In genomic region chr11:73031536-73031935, GRCm38 (mm10) we compare ENCODE assay signal across 8 mouse cellular contexts. TPM values are rescaled to one million over a fixed set of nuclear protein-coding genes. Genes with fewer than 3 reads are reported as not detected.
A peak's percentile ranks its signal among the peaks of the same experiment; 100 is the strongest.
DNase-seq lines count a peak whose midpoint lies in the region; ATAC-seq lines count a peak whose summit lies in the region.

No protein-coding gene starts in this region.

- WGBS in heart, embryonic 13.5 days = 70% methylated on average over 5 of the region's 5 CpGs
- 80% methylated on average over 5 of the region's 5 CpGs for WGBS in embryonic facial prominence, embryonic 11.5 days
- 64% methylated on average over 5 of the region's 5 CpGs for WGBS in hindbrain, embryonic 11.5 days
- 58% methylated on average over 5 of the region's 5 CpGs for WGBS in midbrain, embryonic 13.5 days

- no peak for DNase-seq in heart, postnatal 36 days
- no peak for DNase-seq in embryonic facial prominence, embryonic 11.5 days (ENCODE audit: low spot score)
- DNase-seq in hindbrain, embryonic 11.5 days (ENCODE audit: low spot score) = no peak
- no peak for DNase-seq in ovary, adult 18-20 months (ENCODE audit: low spot score)
- no peak for DNase-seq in spleen, postnatal 36 days (ENCODE audit: low spot score in 2 of 2)
- no peak for DNase-seq in layer of hippocampus, postnatal 10 days (ENCODE audit: low spot score in 2 of 2)

- H3K27ac ChIP-seq in heart, embryonic 13.5 days (replicated peaks) = no peak overlapping the region
- H3K27ac ChIP-seq in embryonic facial prominence, embryonic 11.5 days (replicated peaks; ENCODE audit: low read depth, low read length) = no peak overlapping the region
- H3K27ac ChIP-seq in hindbrain, embryonic 11.5 days (ENCODE audit: low read depth, low read length) = no peak overlapping the region
- peak overlapping the region; percentile 85 for H3K27ac ChIP-seq in midbrain, embryonic 13.5 days

- intact Hi-C loops in heart, postnatal 36 days (cut with DNase I) = no loop called here

- peak overlapping the region; percentile 76; the same call in 1 of the 2 replicates for H3K9ac ChIP-seq in heart, embryonic 13.5 days
- no peak overlapping the region for H3K9ac ChIP-seq in embryonic facial prominence, embryonic 11.5 days (replicated peaks; ENCODE audit: low read length)
- no peak overlapping the region for H3K9ac ChIP-seq in hindbrain, embryonic 11.5 days (ENCODE audit: low read depth, low read length)
- H3K9ac ChIP-seq in midbrain, embryonic 13.5 days (replicated peaks) = peak overlapping the region; percentile 64

- peak overlapping the region; percentile 76 for H3K4me2 ChIP-seq in heart, embryonic 13.5 days
- no peak overlapping the region for H3K4me2 ChIP-seq in embryonic facial prominence, embryonic 11.5 days (ENCODE audit: low read depth, low read length)
- H3K4me2 ChIP-seq in hindbrain, embryonic 11.5 days (replicated peaks; ENCODE audit: low read depth, low read length) = no peak overlapping the region
- H3K4me2 ChIP-seq in midbrain, embryonic 13.5 days (replicated peaks) = peak overlapping the region; percentile 65

- ATAC-seq in heart, embryonic 13.5 days (ENCODE audit: extremely low read depth, insufficient number of reproducible peaks, low FRiP score, low TSS enrichment) = no peak
- ATAC-seq in embryonic facial prominence, embryonic 11.5 days (replicated peaks; ENCODE audit: insufficient number of reproducible peaks, low FRiP score, low TSS enrichment, low read depth) = 0 out of 2 replicates have a peak, but pooled peaks have one; percentile 2
- ATAC-seq in hindbrain, embryonic 11.5 days (ENCODE audit: low FRiP score) = peak; percentile 16; the same call in 1 of the 2 replicates
- ATAC-seq in midbrain, embryonic 13.5 days = no peak; the same call in 1 of the 2 replicates

- no peaks in the 10 kb centered on the region for H3K36me3 ChIP-seq in heart, embryonic 13.5 days
- H3K36me3 ChIP-seq in embryonic facial prominence, embryonic 11.5 days (replicated peaks; ENCODE audit: control insufficient read depth, insufficient read depth, low read depth, low read length) = no peaks in the 10 kb centered on the region
- H3K36me3 ChIP-seq in hindbrain, embryonic 11.5 days (ENCODE audit: control insufficient read depth, insufficient read depth, low read length) = no peaks in the 10 kb centered on the region
- H3K36me3 ChIP-seq in midbrain, embryonic 13.5 days = peaks cover 7% of the 10 kb centered on the region

- H3K4me3 ChIP-seq in heart, embryonic 13.5 days = no peak overlapping the region
- H3K4me3 ChIP-seq in embryonic facial prominence, embryonic 11.5 days (ENCODE audit: low read depth, low read length) = no peak overlapping the region
- no peak overlapping the region for H3K4me3 ChIP-seq in hindbrain, embryonic 11.5 days (ENCODE audit: low read depth, low read length)
- H3K4me3 ChIP-seq in midbrain, embryonic 13.5 days (replicated peaks) = no peak overlapping the region

- H3K4me1 ChIP-seq in heart, embryonic 13.5 days = peaks cover 24% of the 10 kb centered on the region
- no peaks in the 10 kb centered on the region for H3K4me1 ChIP-seq in embryonic facial prominence, embryonic 11.5 days (ENCODE audit: control insufficient read depth, insufficient read depth, low read length)
- H3K4me1 ChIP-seq in hindbrain, embryonic 11.5 days (replicated peaks; ENCODE audit: control insufficient read depth, insufficient read depth, low read length) = no peaks in the 10 kb centered on the region
- peaks cover 11% of the 10 kb centered on the region for H3K4me1 ChIP-seq in midbrain, embryonic 13.5 days (replicated peaks)

- H3K9me3 ChIP-seq in heart, embryonic 13.5 days = no peaks in the 10 kb centered on the region
- H3K9me3 ChIP-seq in embryonic facial prominence, embryonic 11.5 days (replicated peaks; ENCODE audit: control insufficient read depth, low read length) = no peaks in the 10 kb centered on the region
- H3K9me3 ChIP-seq in hindbrain, embryonic 11.5 days (ENCODE audit: control insufficient read depth, low read length) = no peaks in the 10 kb centered on the region
- H3K9me3 ChIP-seq in midbrain, embryonic 13.5 days = no peaks in the 10 kb centered on the region

- H3K27me3 ChIP-seq in heart, embryonic 13.5 days (replicated peaks) = peaks cover 8% of the 10 kb centered on the region; the same call in 1 of the 2 replicates
- H3K27me3 ChIP-seq in embryonic facial prominence, embryonic 11.5 days (ENCODE audit: control insufficient read depth, insufficient read depth, low read length) = no peaks in the 10 kb centered on the region
- no peaks in the 10 kb centered on the region for H3K27me3 ChIP-seq in hindbrain, embryonic 11.5 days (ENCODE audit: control insufficient read depth, insufficient read depth, low read length)
- H3K27me3 ChIP-seq in midbrain, embryonic 13.5 days = no peaks in the 10 kb centered on the region

RNA-seq across cellular contexts. Expression of gene Camkk1, which starts 12.7 kb away (rescaled TPM):
- 2.2 and 3.0 TPM in 2 replicates for polyA plus RNA-seq in heart, embryonic 13.5 days (2015; fragmentation: Nextera tagmentation; extraction: Ambion mirVana)
- under 1 TPM; 0.84 to 1.00 TPM for total RNA-seq in heart, postnatal 36 days (2021)
- 3.4 and 4.2 TPM in 2 replicates for polyA plus RNA-seq in embryonic facial prominence, embryonic 11.5 days (2014; fragmentation: Nextera tagmentation; extraction: Ambion mirVana)
- 3.7 and 4.4 TPM in 2 replicates for polyA plus RNA-seq in hindbrain, embryonic 11.5 days (2014; fragmentation: Nextera tagmentation; extraction: Ambion mirVana)
- 17.1 and 17.5 TPM in 2 replicates for polyA plus RNA-seq in midbrain, embryonic 13.5 days (2015; fragmentation: Nextera tagmentation; extraction: Ambion mirVana)
- 10 to 100 TPM; 51.5 to 55.1 TPM for total RNA-seq in layer of hippocampus, postnatal 10 days (2021)

RNA-seq across cellular contexts. Expression of gene Ncbp3, which starts 16.0 kb away (rescaled TPM):
- polyA plus RNA-seq in heart, embryonic 13.5 days (2015; fragmentation: Nextera tagmentation; extraction: Ambion mirVana) = 9.9 TPM in 2 replicates
- 1 to 10 TPM; 5.8 to 6.3 TPM for total RNA-seq in heart, postnatal 36 days (2021)
- 11.3 and 11.9 TPM in 2 replicates for polyA plus RNA-seq in embryonic facial prominence, embryonic 11.5 days (2014; fragmentation: Nextera tagmentation; extraction: Ambion mirVana)
- polyA plus RNA-seq in hindbrain, embryonic 11.5 days (2014; fragmentation: Nextera tagmentation; extraction: Ambion mirVana) = 12.0 and 12.5 TPM in 2 replicates
- polyA plus RNA-seq in midbrain, embryonic 13.5 days (2015; fragmentation: Nextera tagmentation; extraction: Ambion mirVana) = 13.5 and 14.2 TPM in 2 replicates
- total RNA-seq in layer of hippocampus, postnatal 10 days (2021) = 1 to 10 TPM; 9.5 to 10.0 TPM

RNA-seq across cellular contexts. Expression of gene P2rx1, which starts 32.6 kb away (rescaled TPM):
- polyA plus RNA-seq in heart, embryonic 13.5 days (2015; fragmentation: Nextera tagmentation; extraction: Ambion mirVana) = 2.1 and 2.3 TPM in 2 replicates
- under 1 TPM; 0.33 to 0.38 TPM for total RNA-seq in heart, postnatal 36 days (2021)
- polyA plus RNA-seq in embryonic facial prominence, embryonic 11.5 days (2014; fragmentation: Nextera tagmentation; extraction: Ambion mirVana) = 1.2 and 1.3 TPM in 2 replicates
- 1.4 and 2.4 TPM in 2 replicates for polyA plus RNA-seq in hindbrain, embryonic 11.5 days (2014; fragmentation: Nextera tagmentation; extraction: Ambion mirVana)
- 0.41 and 0.58 TPM in 2 replicates for polyA plus RNA-seq in midbrain, embryonic 13.5 days (2015; fragmentation: Nextera tagmentation; extraction: Ambion mirVana)
- under 1 TPM; 0.78 to 0.96 TPM for total RNA-seq in layer of hippocampus, postnatal 10 days (2021)

RNA-seq across cellular contexts. Expression of gene Itgae, which starts 58.8 kb away (rescaled TPM):
- polyA plus RNA-seq in heart, embryonic 13.5 days (2015; fragmentation: Nextera tagmentation; extraction: Ambion mirVana) = 0.24 and 0.27 TPM in 2 replicates
- total RNA-seq in heart, postnatal 36 days (2021) = under 1 TPM in 1 of 2 experiments, not detected in 1; 0.14 TPM
- polyA plus RNA-seq in embryonic facial prominence, embryonic 11.5 days (2014; fragmentation: Nextera tagmentation; extraction: Ambion mirVana) = 0.06 and 0.17 TPM in 2 replicates
- polyA plus RNA-seq in hindbrain, embryonic 11.5 days (2014; fragmentation: Nextera tagmentation; extraction: Ambion mirVana) = 0.15 and 0.20 TPM in 2 replicates
- 0.21 and 0.28 TPM in 2 replicates for polyA plus RNA-seq in midbrain, embryonic 13.5 days (2015; fragmentation: Nextera tagmentation; extraction: Ambion mirVana)
- total RNA-seq in layer of hippocampus, postnatal 10 days (2021) = under 1 TPM; 0.11 to 0.32 TPM

Comparison
In these comparisons a context has a peak if more than half of its experiments do, and no peak if none do; other contexts are left out.
1. ATAC-seq: peak in embryonic facial prominence, embryonic 11.5 days (single experiment) and hindbrain, embryonic 11.5 days (single experiment); none in heart, embryonic 13.5 days (single experiment) and midbrain, embryonic 13.5 days (single experiment).
2. H3K4me2 ChIP-seq: peak in heart, embryonic 13.5 days (single experiment) and midbrain, embryonic 13.5 days (single experiment); none in embryonic facial prominence, embryonic 11.5 days (single experiment) and hindbrain, embryonic 11.5 days (single experiment).
3. H3K9ac ChIP-seq: peak in heart, embryonic 13.5 days (single experiment) and midbrain, embryonic 13.5 days (single experiment); none in embryonic facial prominence, embryonic 11.5 days (single experiment) and hindbrain, embryonic 11.5 days (single experiment).